Mouse (Mus musculus) right cerebral cortex, adult 2 months (tissue): ENCODE measurements around the gene Gm10188.

ENCODE experiments used
- DNase-seq, 2 experiments: peaks; one replicate each; pipeline ENCODE4 v3.0.0; 2021 to 2022; ENCODE audit warnings: low spot score in 2 of 2

Gene Gm10188

DNA sequence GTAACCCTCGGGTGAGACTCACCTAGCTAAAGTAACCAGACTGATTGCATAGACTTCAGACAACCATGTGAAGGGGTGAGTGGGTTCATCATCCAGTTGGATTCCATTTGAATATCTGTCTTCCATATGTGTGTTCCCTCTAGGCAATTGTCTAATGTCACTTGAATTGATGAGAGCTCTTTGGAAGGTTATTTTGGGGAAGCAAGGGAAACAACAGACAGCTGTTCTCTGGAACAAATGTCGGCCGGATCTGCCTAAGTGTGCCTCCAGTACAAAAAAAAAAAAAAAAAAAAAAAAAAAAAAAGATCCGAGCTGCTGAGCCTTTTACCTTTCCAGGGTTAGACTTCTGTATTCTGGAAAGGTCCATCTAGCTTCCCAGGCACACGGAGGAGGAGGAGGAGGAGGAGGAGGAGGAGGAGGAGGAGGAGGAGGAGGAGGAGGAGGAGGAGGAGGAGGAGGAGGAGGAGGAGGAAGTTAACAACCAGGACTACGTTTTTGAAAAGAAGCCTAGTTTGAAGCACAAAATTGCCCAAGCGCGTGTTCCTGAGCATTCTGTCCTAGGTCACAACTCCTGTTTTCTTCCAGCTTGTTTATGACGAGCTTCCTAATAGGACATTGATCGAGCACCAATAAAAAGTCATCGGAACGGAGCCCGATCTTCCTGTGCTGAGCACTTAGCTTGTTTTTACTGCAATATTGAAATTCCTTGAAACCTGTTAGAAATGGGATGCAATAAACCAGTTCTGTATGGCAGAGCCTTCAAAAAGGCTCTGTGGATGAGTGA, 3.1 kb downstream of the Gm10188 start:
- DNase-seq: no peak

DNA sequence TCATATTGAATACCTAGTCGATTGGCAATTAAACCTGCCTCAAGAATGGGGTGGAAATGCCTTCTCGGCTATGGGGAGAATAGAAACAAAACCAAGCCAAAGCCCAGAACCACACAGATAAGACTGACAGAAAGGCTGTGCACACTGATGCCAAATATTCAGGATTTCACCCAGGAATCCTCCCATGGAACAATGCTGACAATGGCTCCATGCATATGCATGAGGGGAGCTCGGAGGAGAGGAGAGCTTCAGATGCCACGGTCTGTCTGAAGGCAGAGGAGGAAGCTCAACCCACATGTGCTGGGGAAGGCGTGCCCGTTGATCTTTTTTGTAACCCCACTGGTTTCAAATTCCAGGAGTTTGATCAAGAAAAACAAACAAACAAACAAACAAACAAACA, 7.4 kb downstream of the Gm10188 start:
- no peak for DNase-seq

DNA sequence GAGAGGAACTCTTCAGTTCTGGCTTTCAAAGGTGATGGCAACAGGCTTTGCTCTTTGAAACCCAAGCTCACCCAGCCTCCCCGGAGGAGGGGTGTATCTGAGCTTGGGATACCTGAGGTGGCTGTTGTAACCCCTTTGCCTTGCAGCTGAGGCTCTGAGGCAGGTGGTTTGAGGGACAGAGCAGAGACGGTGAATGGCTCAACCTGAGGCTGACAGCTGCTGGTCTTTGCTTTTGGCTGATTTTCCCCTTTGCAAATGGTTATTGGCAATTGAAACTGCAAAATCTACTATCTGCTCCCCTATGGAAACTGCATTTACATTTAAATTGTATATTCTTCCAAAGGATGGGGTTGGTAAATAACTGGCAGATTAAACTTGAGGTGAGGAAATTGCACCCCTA, 7.9 kb downstream of the Gm10188 start:
- no peak for DNase-seq

DNA sequence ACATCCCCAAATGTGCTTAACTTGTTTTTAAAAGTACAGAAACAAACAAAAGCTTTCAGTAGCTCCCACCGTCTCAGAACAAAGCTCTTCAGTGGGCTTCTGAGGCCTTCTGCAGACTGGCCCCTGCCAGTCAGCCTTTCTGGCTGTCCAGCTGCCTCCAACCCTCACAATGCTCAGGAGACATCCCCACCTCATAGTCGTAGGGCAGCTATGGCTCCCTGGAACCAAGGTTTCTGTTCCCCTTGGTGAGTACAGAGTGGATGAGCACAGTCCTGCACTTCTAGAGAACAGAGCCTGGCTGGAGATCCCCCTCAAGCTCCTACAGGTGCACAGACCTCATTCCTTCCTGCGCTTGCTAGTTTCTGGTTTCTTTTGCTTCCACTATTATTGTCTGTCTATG, 13.3 kb downstream of the Gm10188 start:
- DNase-seq: no peak

DNA sequence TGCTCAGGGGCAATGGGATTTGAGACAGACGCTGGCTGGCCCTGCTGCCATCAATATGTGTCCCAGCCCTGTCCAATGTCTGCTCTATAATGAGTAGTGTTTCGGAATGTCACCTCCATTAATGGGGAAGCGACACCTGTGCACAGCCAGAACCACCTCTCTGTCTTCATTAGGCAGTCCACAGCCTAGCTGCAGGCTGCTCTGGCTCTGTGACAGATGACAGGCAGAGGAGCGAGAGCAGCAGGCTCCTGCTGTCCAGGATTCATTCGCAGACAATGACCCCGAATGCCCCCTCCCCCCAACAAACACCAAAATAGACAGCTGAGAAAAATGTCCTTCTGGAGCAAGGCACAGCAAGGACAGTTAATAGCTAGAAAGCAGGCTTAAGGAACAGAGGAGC, 16.5 kb downstream of the Gm10188 start:
- DNase-seq: no peak

DNA sequence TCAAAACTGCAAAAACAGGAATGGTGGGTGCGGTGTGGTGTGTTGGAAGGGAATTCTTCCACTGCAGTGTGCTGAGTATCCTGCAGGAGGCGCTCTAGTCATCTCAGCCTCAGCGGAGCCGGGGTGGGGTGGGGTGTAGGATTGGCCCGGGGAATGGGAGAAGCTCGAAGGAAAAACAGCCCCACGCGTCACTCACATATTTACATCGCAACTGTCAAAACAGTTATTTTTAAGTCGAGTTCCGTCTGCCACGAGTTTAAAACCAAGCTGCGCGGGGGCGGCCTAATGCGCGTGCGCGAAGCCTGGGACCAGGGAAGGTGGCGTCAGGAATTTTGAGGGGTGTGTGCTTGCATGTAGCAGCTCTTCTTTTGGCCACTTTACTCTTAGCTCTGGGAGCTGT, 17.3 kb downstream of the Gm10188 start:
- peak; percentile 91 to 94 for DNase-seq

DNA sequence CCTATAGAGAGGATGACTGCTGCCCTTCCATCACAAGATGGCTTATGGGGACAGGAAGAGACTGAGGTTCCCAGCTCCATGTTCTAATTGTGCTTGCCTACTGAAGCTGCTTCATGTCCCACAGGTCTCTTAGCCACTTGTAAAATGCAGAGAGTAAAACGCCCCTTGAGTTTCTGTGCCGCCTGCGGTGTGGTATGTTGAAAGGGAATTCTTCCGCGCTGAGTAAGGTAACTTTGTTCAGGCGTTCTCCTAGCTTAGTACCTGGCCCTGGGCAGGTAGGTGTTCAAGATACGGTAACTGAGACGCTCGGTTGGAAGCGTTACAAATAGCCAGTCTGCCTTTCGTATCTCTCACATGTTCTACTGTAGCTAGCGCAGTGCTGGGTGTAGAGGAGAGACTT, 17.9 kb downstream of the Gm10188 start:
- no peak for DNase-seq

DNA sequence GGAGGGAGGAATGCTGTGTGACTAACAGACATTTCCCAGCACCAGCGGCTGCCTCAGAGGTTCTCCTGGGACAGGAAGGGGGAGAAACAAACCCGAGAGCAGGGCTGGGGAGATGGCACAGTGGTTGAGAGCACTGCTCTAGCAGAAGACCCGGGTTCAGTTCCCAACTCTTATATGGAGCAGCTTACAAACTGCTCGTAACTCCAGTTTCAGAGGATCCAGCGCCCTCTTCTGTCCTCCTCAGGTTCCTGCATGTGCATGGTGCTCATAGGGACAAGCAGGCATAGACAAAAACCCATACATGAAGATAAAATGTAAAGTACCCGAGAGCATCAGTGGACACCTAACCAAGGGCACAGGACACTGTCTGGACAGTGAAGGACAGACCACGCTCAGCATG, 18.6 kb downstream of the Gm10188 start:
- DNase-seq: peak in 1 of 2 experiments; percentile 46

DNA sequence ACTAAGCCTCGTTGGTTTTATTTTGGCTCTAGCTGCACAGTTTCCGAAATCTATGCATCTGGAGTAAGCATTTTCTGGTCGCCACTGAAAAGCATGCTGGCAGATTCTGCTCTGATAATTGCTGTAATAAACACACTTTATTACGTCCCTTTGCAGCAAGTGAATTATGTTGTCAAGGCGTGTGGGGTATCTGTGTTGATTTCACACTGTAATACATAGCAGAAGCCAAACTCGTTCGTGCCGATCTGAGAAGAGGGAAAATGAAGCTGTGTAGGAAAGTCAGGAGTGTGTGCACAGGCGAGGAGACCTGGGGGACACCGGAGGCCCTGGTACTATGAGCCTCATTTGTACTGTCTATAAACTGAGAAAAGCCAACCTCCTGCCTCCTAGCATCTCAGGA, 20.2 kb downstream of the Gm10188 start:
- no peak for DNase-seq

DNA sequence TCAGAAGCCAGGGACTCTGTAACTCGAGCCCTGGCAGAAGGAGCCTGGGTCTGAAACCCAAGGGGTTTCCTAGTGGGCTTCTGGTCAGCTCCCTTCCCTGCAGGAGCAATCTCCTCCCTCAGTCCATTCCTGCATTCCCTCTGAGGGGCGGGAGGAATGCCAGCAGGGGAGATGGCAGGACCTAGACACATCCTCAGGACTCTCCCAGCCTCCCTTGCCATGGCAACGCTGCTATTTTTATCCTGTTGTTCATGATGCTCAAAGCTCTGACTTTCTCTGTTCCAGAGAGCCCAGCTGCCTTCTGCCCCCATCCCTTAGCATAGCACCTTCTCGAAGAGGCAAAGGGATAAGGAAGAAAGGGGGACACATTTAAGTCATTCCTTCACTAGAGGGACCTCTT, 21.4 kb downstream of the Gm10188 start:
- peak; percentile 68 to 72 for DNase-seq

DNA sequence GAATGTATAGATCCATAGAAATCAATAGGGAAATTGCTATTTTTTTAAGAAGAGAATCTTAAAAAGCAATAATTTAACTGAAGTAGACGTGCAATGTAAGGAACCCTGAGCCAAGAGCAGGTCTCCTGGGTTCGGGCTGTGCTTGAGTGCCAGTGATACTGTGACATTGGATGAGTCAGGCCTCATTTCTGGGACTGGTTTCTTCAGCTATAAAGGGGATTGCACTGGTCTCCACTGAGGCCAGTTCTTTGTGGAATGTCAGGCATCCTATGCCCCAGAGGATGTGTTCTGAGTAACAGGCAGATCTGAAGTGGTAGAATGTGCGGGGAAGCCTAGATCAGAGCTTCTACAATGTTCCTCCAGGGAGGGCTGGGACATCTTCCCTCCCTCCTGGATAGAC, 22.7 kb downstream of the Gm10188 start:
- no peak for DNase-seq

DNA sequence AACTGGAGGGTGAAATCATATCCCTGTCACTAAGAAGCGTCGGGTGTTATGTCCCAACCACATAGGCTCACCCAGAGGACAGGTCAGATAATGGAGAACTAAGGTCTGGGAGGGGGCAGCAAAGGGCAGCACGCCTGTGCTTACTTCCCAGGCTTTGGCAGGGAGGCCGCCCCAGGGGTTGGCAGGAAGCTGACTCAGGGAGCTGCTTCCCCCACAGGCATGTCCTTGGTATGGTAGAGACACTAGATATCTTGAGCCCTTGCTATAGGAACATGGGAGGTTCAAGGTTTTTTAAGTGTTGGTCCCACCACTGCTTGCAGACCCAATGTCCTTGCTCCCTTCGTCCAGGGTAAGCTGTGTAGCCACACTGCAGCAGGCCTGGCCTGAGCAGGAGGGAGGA, 23.6 kb downstream of the Gm10188 start:
- no peak for DNase-seq

DNA sequence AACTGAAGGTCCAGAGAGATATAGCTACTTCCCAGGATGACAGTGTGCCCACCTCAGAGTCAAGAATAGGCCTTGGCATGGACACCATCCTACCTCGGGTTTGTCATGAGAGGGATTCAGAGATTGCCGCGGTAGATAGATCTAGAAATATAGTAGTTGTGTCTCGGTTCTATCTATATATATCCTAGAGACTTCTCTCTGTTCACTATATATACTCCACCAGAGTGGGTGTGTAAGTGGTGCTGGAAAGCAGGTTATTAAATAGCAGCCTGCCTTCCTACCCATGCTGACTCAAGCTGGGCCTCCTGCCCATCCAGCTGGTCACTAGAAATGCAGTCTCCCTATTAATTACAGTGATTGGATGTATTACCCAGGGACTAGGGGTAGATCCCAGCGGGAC, 26.8 kb downstream of the Gm10188 start:
- DNase-seq: peak in 1 of 2 experiments; percentile 72

DNA sequence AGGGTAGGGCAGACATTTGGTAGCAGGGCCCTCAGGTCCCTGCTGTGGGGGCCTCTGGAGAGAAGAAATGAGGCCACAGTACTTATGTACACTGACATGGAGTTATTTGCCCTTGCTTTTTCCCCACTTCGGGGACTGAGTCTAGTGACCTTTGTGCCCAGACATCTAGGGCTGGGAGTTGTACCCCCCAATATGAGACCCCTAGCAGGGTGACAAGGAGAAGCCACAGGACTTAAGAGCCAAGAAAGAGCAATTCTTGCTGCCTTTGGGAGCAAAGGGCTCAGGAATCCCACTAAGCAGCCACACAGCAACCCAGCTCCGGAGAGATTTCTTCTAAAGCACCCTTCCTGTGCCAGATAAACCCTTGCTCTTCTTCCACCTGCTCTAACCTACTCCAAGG, 27.6 kb downstream of the Gm10188 start:
- no peak for DNase-seq

DNA sequence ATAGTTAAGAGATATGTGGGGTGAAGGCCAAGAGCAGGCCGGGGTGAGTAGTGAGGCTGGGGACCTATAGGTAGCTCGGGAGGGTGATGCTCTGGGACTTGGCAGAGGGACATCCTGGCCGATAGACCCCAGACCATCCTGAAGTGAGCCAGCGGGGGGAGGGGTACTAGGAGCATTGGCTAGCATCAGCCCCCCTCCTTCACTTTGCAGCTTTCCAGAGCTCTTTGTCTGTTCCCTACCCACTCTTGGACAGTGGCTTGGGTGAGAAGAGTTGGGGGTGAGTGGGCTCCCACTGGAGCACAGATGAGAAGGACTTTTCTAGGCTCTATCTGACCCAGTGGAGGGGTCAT, 28.1 kb downstream of the Gm10188 start:
- DNase-seq: no peak

DNA sequence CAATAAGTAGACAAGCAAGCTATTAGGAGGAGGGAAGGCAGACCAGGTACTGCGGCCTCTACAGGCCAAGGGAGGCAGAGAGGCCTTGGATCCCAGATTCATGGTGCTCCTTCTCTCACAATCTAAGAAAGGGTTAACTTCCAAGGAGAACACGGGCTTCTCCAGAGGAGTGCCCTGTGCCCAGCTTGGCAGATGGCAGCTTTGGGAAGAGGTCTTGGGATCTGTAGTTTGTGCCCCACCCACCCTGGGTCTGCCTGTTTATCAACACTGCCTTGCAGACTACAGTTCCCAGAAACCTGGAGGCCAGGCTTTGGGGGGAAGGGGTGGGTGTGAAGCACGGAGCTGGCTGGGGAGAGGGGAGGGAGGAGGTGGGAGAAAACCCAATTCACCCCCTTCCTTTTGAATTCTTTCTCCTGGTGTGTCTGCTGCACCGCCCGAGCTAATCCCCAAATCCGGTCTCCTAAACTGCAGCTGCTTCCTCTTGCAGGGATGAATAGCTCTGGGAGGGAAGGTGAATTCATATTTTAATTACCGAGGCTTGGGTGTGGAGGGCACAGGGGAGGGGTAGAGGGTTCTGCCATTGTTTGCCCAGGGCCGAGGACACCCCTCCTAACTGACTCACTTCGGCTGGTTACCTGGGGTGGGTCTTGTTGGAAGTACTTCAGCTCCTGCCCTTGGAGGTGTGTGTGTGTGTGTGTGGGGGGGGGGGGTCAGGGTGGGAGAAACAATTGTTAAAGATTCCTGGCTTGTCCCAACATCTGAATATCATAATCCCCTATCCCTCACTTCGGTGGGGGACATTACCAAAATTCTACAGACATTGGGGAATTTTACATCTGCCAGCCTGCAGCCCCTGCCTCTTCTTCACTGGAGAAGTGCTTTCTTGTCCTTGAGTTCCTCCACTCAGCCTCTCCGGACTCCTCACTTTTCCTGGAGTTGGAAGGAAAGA, 28.7 kb downstream of the Gm10188 start:
- peak; percentile 72 to 81 for DNase-seq

DNA sequence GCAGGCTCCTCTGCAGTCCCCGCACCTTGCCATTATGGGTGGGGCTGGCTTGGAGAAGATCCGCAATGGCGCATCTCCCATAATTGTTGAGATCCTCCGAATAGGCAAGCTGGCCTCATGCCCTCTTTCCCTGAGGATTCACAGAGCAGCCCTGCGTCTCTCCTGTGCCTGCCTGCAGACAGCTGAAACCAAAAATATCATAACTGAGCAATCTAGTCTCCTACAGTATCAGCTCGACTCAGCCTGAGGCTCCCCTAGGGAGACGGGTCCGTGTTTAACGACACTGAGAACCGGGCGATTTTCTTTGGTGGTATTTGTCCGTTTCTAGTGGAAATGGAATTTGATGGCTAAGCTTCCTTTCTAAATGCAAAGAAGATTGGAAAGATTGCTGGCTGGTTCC, 29.6 kb downstream of the Gm10188 start:
- peak in 1 of 2 experiments; percentile 55 for DNase-seq

DNA sequence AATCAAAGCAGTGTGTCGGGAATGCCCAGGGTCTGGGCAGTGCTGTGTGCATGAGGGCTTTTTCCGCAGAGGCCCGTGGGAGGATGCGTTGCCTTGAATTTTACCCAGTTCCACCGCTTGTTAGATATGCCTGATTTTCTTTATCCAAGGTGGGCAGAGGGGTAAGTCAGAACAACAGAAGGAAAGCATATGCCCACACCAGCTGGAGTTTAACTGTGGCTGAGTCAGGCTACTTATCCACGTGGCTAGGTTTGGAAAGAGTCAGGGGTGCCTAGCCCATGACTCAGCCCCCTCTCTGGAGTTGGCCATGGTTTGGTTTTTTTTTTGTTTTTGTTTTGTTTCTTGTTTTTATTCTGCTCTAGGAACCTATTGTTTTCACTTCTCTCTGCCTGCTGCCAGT, 30.3 kb downstream of the Gm10188 start:
- peak in 1 of 2 experiments; percentile 57 for DNase-seq

DNA sequence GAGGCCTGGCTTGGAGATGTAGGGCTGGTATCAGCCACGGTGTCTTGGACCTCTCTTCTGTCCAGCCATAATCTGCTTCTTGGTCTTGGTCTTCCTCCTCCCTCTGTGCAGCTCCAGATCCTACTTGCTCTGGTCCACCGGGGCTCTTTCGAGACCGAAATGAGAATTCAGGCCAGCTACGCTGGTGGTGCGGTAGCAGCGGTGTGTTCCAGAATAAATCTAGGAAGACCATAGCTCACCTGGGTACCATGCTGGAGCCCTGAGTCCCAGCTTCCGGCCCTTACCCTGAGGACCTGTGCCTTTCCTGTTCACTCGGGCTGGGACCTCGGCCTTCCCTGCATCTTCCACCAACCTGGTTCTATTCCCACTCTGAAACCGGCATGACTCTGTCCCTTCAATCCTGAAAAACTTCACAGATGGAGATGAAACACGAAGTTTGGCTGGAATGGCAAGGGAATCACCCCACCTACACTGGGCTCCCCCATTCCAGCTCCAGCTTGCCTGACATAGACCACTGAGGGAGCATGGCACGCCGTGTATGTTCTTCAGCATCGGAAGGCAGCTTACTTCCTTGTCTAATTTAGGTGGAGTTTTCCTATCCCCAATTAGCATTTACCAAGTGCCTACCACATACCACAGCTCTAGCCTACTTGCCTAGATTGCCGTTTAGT, 31.0 kb downstream of the Gm10188 start:
- peak in 1 of 2 experiments; percentile 26 for DNase-seq

DNA sequence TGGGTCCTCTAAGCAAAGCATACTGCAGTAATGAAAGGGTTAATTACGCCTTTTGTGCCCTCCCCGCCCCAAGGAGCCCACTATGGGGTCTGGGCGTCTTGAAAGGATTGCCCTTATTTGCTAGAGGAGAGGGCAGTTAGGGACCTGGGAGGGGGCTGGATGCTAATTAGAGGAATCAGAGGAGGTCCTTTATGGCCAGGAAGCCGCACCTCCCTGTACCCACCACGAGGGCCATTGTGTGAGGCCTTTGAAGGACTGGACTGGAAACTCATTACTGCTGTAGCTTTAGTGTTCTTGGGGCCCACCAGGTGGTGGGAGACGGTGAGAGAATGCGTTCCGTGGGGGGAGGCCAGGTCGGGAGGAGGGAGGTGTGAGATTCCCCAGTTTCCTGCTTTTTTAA, 31.9 kb downstream of the Gm10188 start:
- no peak for DNase-seq

DNA sequence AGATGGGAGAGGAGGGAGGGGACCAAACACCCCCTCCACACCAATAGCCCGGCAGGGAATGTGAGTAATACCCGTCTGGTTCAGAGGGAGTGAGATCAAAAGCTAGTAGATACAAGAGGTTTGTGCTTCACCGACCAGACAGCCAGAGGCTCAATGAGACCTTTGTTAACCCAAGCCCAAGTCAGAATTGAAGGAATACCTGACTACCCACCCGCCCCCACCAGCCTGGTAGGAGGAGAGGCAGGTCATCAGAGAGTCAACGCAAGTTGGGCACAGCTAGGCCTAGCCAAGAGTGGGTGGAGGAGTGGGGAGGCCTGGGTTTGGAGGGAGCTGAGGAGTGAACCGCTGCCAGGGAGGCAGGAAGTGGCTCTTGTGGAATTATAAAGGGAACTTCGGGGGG, 33.2 kb downstream of the Gm10188 start:
- DNase-seq: no peak

DNA sequence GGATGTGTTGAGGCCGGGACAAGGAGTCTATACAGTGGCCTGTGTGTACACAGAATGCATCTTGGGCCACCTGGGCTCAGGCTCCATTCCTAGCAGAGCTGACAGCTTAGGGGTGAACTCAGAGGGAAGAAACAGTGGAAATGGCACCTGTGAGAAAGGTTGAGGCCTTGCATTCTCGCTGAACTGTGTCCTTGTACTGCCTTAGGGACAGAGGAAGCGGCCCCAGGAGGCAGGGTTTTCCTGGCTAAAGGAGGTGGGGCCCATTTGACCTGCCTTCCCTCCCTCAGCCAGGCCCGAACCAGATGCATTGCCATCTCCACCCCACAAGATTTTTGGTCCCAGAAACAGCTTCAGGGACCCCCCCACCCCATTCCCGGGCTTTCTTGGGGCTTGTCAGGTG, 33.9 kb downstream of the Gm10188 start:
- no peak for DNase-seq
